Mouse (Mus musculus) liver, adult 2 months (tissue): ENCODE data around the gene Slc46a2.

Source experiments
- CTCF ChIP-seq: fragments of 200-500 bp; IDR thresholded peaks from 2 replicates; pipeline ENCODE4 v1.5.1; 2011; ENCODE audit warnings: low read depth, low read length, control low read depth
- POLR2A ChIP-seq: fragments of 200-500 bp; IDR thresholded peaks from 2 replicates; pipeline ENCODE4 v1.6.1; 2011; ENCODE audit warnings: low read length, control low read depth; ENCODE audit not compliant: insufficient read depth; ENCODE audit errors: extremely low read depth

GRCm38 (mm10) chr4:59884136-59884696 lies 30.6 kb downstream of the Slc46a2 start:
- TF ChIP-seq POLR2A, result no peak
- no peak for TF ChIP-seq CTCF
